Mouse (Mus musculus) brain, embryonic 14.5 days (tissue): ENCODE results near the gene 1700030K09Rik.

Source experiments
- CTCF ChIP-seq: fragments of 200-500 bp; IDR thresholded peaks from 2 replicates; pipeline ENCODE4 v1.5.1; 2012; ENCODE audit warnings: inconsistent platforms, mild to moderate bottlenecking, moderate library complexity, borderline replicate concordance; ENCODE audit not compliant: insufficient read depth, insufficient read length; ENCODE audit errors: extremely low read depth
- POLR2A ChIP-seq: fragments of 200-500 bp; IDR thresholded peaks from 2 replicates; pipeline ENCODE4 v1.6.1; 2012; ENCODE audit warnings: mild to moderate bottlenecking, inconsistent platforms, borderline replicate concordance; ENCODE audit not compliant: poor library complexity, insufficient read depth, insufficient read length, severe bottlenecking; ENCODE audit errors: extremely low read depth

DNA sequence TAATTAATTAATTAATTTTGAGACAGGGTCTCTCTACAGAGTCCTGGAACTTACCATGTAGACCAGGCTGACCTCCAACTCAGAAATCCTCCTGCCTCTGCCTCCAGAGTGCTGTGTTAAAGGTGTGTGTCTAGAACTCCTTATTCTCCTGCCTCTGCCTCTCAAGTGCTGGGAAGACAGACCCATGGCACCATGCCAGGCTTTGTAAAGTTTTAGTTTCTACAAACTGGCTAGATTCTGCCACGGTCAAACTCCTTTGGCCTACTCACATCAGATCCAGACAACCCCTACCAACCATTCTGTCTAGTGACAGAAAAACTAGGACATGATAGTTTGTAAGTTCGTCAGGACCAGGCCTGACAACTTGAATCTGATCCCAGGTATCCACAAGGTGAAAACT lies 47.3 kb downstream of the 1700030K09Rik start:
- TF ChIP-seq CTCF, result no peak
- TF ChIP-seq POLR2A, result no peak
